Mouse (Mus musculus): Measurements from ENCODE around the gene Gm12216. TPM values are rescaled to one million over a fixed set of nuclear protein-coding genes. Genes with fewer than 3 reads are reported as not detected.

Gm12216 gene
- total and polyA plus RNA-seq, 3 experiments: not detected

DNA sequence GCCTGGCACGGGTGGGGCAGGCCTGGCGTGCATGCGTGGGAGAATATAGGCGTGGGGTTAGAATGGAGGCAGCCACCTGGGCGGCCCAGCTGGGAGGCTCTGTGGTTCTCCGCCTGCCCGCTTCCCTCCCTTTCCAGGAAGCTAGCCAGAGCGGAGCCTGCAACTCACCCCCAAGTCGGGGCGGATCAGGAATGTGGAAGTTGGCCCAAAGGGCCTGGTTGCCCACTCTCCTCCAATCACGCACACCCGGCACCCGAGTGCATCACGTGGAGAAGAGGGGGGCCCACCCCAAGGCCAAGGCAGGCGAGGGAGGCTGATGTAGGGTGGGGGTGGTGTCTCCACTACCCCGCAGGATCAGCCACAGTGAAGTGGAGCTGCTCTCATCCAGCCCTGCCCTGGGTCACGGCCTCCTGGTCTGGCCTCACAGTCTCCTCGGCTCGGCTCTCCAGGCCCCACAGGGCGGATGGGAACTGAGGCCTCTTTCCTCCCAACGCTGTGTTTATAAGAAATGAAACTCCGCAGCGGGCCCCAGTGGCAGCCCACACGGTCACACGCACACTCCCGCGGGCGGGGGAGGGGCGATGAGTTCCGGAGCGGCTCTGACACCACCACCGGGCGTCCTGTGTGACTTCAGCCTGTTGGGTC, 95.4 kb downstream of the Gm12216 start:
- H3K9ac ChIP-seq (ENCODE audit: control insufficient read depth, low read depth, low read length, poor library complexity, severe bottlenecking): peak overlapping the region; percentile 79
- H3K27me3 ChIP-seq (ENCODE audit: control insufficient read depth in 1 of 2, insufficient read depth in 2 of 2, low read length in 2 of 2): peaks cover 2 to 3% of the 10 kb centered on the region in 2 experiments; a peak in 3 of 4 replicates
- peak overlapping the region; percentile 9; the same call in 1 of the 2 replicates for H3K27ac ChIP-seq (ENCODE audit: control insufficient read depth, low read depth, low read length)
- H3K9me3 ChIP-seq (replicated peaks; ENCODE audit: insufficient read depth, low read length): no peaks in the 10 kb centered on the region
- H3K79me2 ChIP-seq (ENCODE audit: control insufficient read depth, insufficient read depth, low read length, poor library complexity): no peaks in the 10 kb centered on the region; the same call in 1 of the 2 replicates
- H3K4me3 ChIP-seq (ENCODE audit: control insufficient read depth in 1 of 2, insufficient read depth in 1 of 2, low read depth in 2 of 2, low read length in 2 of 2): peak overlapping the region; percentile 66
- H3K4me1 ChIP-seq (ENCODE audit: control insufficient read depth in 1 of 2, insufficient read depth in 2 of 2, low read length in 2 of 2): peaks cover 2 to 8% of the 10 kb centered on the region in 2 experiments; a peak in 3 of 4 replicates
- H3K36me3 ChIP-seq (ENCODE audit: control insufficient read depth in 1 of 2, insufficient read depth in 2 of 2, low read length in 2 of 2): peaks cover 0 to 7% of the 10 kb centered on the region in 2 experiments; a peak in 2 of 4 replicates
- DNase-seq (ENCODE audit: low read depth, low spot score): peak; percentile 82
- TF ChIP-seq MAX (IDR thresholded peaks at IDR 0.05; ENCODE audit: low read length) (peak; percentile 80), TAL1 (IDR thresholded peaks at IDR 0.05; ENCODE audit: low read length) (no peak), ELF1 (IDR thresholded peaks at IDR 0.05; ENCODE audit: low read depth, low read length) (no peak), CHD1 (IDR thresholded peaks at IDR 0.05; ENCODE audit: low read depth, low read length) (no peak; the same call in 1 of the 2 replicates), POLR2AphosphoS5 (IDR thresholded peaks at IDR 0.05; ENCODE audit: borderline replicate concordance, low read depth, low read length) (peak; percentile 41; the same call in 1 of the 2 replicates), KAT2A (conservative IDR thresholded peaks at IDR 0.05; ENCODE audit: low read depth, low read length) (no peak; the same call in 1 of the 2 replicates), ZC3H11A (IDR thresholded peaks at IDR 0.05; ENCODE audit: low read depth, low read length) (no peak), MAZ (IDR thresholded peaks at IDR 0.05; ENCODE audit: low read depth, low read length) (0 out of 2 replicates have a peak, but pooled peaks have one; percentile 26), USF1 (IDR thresholded peaks at IDR 0.05; ENCODE audit: low read depth, low read length) (peak; percentile 88), NRF1 (IDR thresholded peaks at IDR 0.05; ENCODE audit: insufficient read depth, low read depth, low read length, poor library complexity, severe bottlenecking) (0 out of 2 replicates have a peak, but pooled peaks have one; percentile 1), MYB (IDR thresholded peaks at IDR 0.05; ENCODE audit: low read depth, low read length) (no peak), POLR2AphosphoS2 (IDR thresholded peaks at IDR 0.05; ENCODE audit: low read length) (peak; percentile 40; the same call in 1 of the 2 replicates), E2F4 (IDR thresholded peaks at IDR 0.05; ENCODE audit: borderline replicate concordance, low read depth, low read length) (no peak), MAFK (IDR thresholded peaks at IDR 0.05; ENCODE audit: borderline replicate concordance, low read depth, low read length) (no peak), RAD21 (IDR thresholded peaks at IDR 0.05; ENCODE audit: low read depth, low read length) (no peak), MYC (IDR thresholded peaks at IDR 0.05; ENCODE audit: low read depth, low read length) (0 out of 2 replicates have a peak, but pooled peaks have one; percentile 39), ETS1 (IDR thresholded peaks at IDR 0.05; ENCODE audit: low read depth, low read length) (peak; percentile 26), NELFE (IDR thresholded peaks at IDR 0.05; ENCODE audit: low read depth, low read length) (peak; percentile 63), TCF12 (IDR thresholded peaks at IDR 0.05; ENCODE audit: low read depth, low read length) (no peak), POLR2A (IDR thresholded peaks at IDR 0.05; ENCODE audit: control insufficient read depth in 1 of 2, insufficient read depth in 1 of 2, low read depth in 1 of 2, low read length in 2 of 2, poor library complexity in 1 of 2) (peak in 1 of 2 experiments; percentile 59; a peak in 1 of 4 replicates), CTCF (IDR thresholded peaks at IDR 0.05 in 2 of 3, conservative IDR thresholded peaks at IDR 0.05 in 1 of 3; ENCODE audit: control insufficient read depth in 1 of 3, insufficient read depth in 1 of 3, low read depth in 2 of 3, low read length in 3 of 3, poor library complexity in 1 of 3, severe bottlenecking in 1 of 3) (peak in 1 of 3 experiments; percentile 32; a peak in 2 of 6 replicates), GATA1 (IDR thresholded peaks at IDR 0.05; ENCODE audit: low read depth, low read length) (no peak), ZNF384 (IDR thresholded peaks at IDR 0.05; ENCODE audit: low read depth, low read length) (no peak), SMC3 (IDR thresholded peaks at IDR 0.05; ENCODE audit: low read depth, low read length) (no peak), MEF2A (IDR thresholded peaks at IDR 0.05; ENCODE audit: extremely low read depth, insufficient replicate concordance, low read depth, low read length, poor library complexity, severe bottlenecking) (no peak), CHD2 (IDR thresholded peaks at IDR 0.05; ENCODE audit: low read length) (no peak; the same call in 1 of the 2 replicates), USF2 (IDR thresholded peaks at IDR 0.05; ENCODE audit: borderline replicate concordance in 1 of 2, insufficient read depth in 1 of 2, low read depth in 1 of 2, low read length in 2 of 2) (0 out of 4 replicates have a peak, but pooled peaks of 1 of the 2 experiments have one; percentile 35), RCOR1 (IDR thresholded peaks at IDR 0.05; ENCODE audit: low read depth, low read length) (no peak; the same call in 1 of the 2 replicates), UBTF (IDR thresholded peaks at IDR 0.05; ENCODE audit: borderline replicate concordance, insufficient read depth, low read depth, low read length) (no peak), TBP (IDR thresholded peaks at IDR 0.05; ENCODE audit: low read depth, low read length) (peak; percentile 33; the same call in 1 of the 2 replicates), EP300 (IDR thresholded peaks at IDR 0.05; ENCODE audit: low read depth in 1 of 2, low read length in 2 of 2) (0 out of 4 replicates have a peak, but pooled peaks of 1 of the 2 experiments have one; percentile 35), HCFC1 (IDR thresholded peaks at IDR 0.05; ENCODE audit: low read depth, low read length) (no peak), GABPA (IDR thresholded peaks at IDR 0.05; ENCODE audit: low read depth, low read length) (no peak), SIN3A (IDR thresholded peaks at IDR 0.05; ENCODE audit: low read length) (peak; percentile 67), JUND (IDR thresholded peaks at IDR 0.05; ENCODE audit: low read depth, low read length) (no peak)
